Mouse (Mus musculus): ENCODE results near the gene 1700088E04Rik. TPM values are rescaled to one million over a fixed set of nuclear protein-coding genes. Genes with fewer than 3 reads are reported as not detected.

The 1700088E04Rik gene
- not detected in 2 replicates for polyA plus RNA-seq (2012; ENCODE audit: insufficient read depth, insufficient read length, low replicate concordance, missing spikeins)

- Histone ChIP-seq H3K27ac (ENCODE audit: insufficient read depth, low read depth, low read length) (no peak within 1 kb of the TSS), H3K4me1 (ENCODE audit: control insufficient read depth, insufficient read depth, low read length) (peaks cover 6% of the 10 kb centered on the region; the same call in 1 of the 2 replicates), H3K4me3 (ENCODE audit: insufficient read depth, low read depth, low read length) (peak within 1 kb of the TSS; percentile 69)
- WGBS: under 1% methylated on average over 57 of the region's 57 CpGs
- TF ChIP-seq CTCF (IDR thresholded peaks at IDR 0.05; ENCODE audit: insufficient read depth, low read depth, low read length): no peak
- peak; percentile 91 for TF ChIP-seq POLR2A (IDR thresholded peaks at IDR 0.05; ENCODE audit: insufficient read depth, low read depth, low read length)
Measured at GRCm38 (mm10) chr15:79140866-79141565, at the start of gene 1700088E04Rik, which contains the start of gene Polr2f. Gene 1700088E04Rik, minus strand, starts transcription at chr15:79141253. Gene Polr2f, plus strand, starts transcription at chr15:79141009.

DNA sequence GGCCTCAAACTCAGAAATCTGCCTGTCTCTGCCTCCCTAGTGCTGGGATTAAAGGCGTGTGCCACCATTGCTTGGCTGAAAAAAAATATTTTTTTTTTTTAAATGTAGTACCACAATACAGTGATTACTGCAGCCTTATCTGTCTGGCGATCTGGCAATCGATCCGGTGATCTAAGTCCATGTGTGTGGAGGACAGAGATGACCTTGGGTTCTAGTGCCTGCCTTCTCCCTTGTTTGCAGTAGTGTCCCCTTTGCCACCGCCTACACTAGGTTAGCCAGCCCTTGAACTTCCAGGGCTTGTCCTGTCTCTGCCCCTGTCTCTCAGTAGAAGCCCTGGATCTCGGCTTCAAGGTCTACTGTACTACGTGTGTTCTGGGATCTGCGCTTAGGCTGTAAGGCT, 46.8 kb upstream of the 1700088E04Rik start:
- WGBS: 93% methylated on average over 8 of the region's 8 CpGs
- TF ChIP-seq POLR2A (IDR thresholded peaks at IDR 0.05; ENCODE audit: insufficient read depth, low read depth, low read length): no peak
- TF ChIP-seq CTCF (IDR thresholded peaks at IDR 0.05; ENCODE audit: insufficient read depth, low read depth, low read length): no peak
- Histone ChIP-seq H3K4me3 (ENCODE audit: insufficient read depth, low read depth, low read length) (no peak overlapping the region), H3K4me1 (ENCODE audit: control insufficient read depth, insufficient read depth, low read length) (peaks cover 7% of the 10 kb centered on the region), H3K27ac (ENCODE audit: insufficient read depth, low read depth, low read length) (no peak overlapping the region)

DNA sequence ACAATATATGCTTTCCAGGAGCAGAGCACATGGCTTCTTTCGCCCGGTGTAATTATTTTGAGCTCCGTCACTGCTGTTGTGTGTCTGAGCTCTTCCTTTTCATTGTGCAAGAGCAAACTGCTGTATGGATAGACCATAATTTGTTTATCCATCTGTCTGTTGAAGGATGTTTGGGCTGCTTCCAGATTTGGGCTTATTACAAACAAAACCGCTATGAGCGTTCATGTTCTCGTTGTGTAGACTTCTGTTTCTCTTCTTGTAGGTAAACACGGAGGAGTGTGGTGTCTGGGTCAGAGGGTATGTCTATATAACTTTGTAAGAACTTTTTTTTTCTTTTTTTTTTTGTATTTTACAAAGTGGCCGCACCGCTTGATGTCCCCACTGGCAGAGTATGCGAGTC, 44.2 kb upstream of the 1700088E04Rik start:
- Histone ChIP-seq H3K27ac (ENCODE audit: insufficient read depth, low read depth, low read length) (no peak overlapping the region), H3K4me1 (ENCODE audit: control insufficient read depth, insufficient read depth, low read length) (no peaks in the 10 kb centered on the region), H3K4me3 (ENCODE audit: insufficient read depth, low read depth, low read length) (no peak overlapping the region)
- WGBS: 60% methylated on average over 10 of the region's 10 CpGs
- no peak for TF ChIP-seq CTCF (IDR thresholded peaks at IDR 0.05; ENCODE audit: insufficient read depth, low read depth, low read length)
- TF ChIP-seq POLR2A (IDR thresholded peaks at IDR 0.05; ENCODE audit: insufficient read depth, low read depth, low read length): no peak

DNA sequence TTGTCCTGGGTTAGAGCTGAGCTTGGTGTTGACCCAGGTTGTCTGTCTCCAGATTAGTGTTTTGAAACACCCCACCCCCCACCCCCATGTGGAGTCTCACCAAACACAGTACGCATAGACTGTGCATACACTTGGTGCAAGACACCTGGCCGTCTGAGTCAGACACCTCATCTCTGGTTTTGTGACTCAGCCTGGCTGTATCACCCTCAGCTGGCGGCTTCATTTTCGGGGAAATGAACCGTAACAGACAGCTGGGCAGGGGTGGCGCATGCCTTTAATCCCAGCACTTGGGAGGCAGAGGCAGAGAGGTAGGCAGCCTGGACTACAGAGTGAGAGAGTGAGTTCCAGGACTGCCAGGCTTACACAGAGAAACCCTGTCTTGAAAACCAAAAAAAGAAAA, 35.9 kb upstream of the 1700088E04Rik start:
- WGBS: 52% methylated on average over 6 of the region's 6 CpGs
- Histone ChIP-seq H3K4me3 (ENCODE audit: insufficient read depth, low read depth, low read length) (no peak overlapping the region), H3K4me1 (ENCODE audit: control insufficient read depth, insufficient read depth, low read length) (peaks cover 34% of the 10 kb centered on the region), H3K27ac (ENCODE audit: insufficient read depth, low read depth, low read length) (0 out of 2 replicates have a peak overlapping the region, but pooled peaks have one; percentile 24)
- TF ChIP-seq POLR2A (IDR thresholded peaks at IDR 0.05; ENCODE audit: insufficient read depth, low read depth, low read length): no peak
- no peak for TF ChIP-seq CTCF (IDR thresholded peaks at IDR 0.05; ENCODE audit: insufficient read depth, low read depth, low read length)

GRCm38 (mm10) chr15:79166712-79167111, 25.7 kb upstream of the 1700088E04Rik start:
- Histone ChIP-seq H3K4me1 (ENCODE audit: control insufficient read depth, insufficient read depth, low read length) (no peaks in the 10 kb centered on the region; the same call in 1 of the 2 replicates), H3K4me3 (ENCODE audit: insufficient read depth, low read depth, low read length) (peak overlapping the region; percentile 18; the same call in 1 of the 2 replicates), H3K27ac (ENCODE audit: insufficient read depth, low read depth, low read length) (no peak overlapping the region)
- 80% methylated on average over 8 of the region's 8 CpGs for WGBS
- no peak for TF ChIP-seq POLR2A (IDR thresholded peaks at IDR 0.05; ENCODE audit: insufficient read depth, low read depth, low read length)
- no peak for TF ChIP-seq CTCF (IDR thresholded peaks at IDR 0.05; ENCODE audit: insufficient read depth, low read depth, low read length)

- WGBS: 64% methylated on average over 5 of the region's 5 CpGs
- TF ChIP-seq CTCF (IDR thresholded peaks at IDR 0.05; ENCODE audit: insufficient read depth, low read depth, low read length) (no peak), POLR2A (IDR thresholded peaks at IDR 0.05; ENCODE audit: insufficient read depth, low read depth, low read length) (no peak)
- Histone ChIP-seq H3K4me3 (ENCODE audit: insufficient read depth, low read depth, low read length) (peak within 1 kb of the TSS; percentile 30), H3K27ac (ENCODE audit: insufficient read depth, low read depth, low read length) (0 out of 2 replicates have a peak within 1 kb of the TSS, but pooled peaks have one; percentile 27), H3K4me1 (ENCODE audit: control insufficient read depth, insufficient read depth, low read length) (no peaks in the 10 kb centered on the region; the same call in 1 of the 2 replicates)
Measured at GRCm38 (mm10) chr15:79165140-79165539, 24.1 kb upstream of the 1700088E04Rik start, which contains the start of gene Sox10. Gene Sox10, minus strand, starts transcription at chr15:79165240.

- no peak overlapping the region for H3K27ac ChIP-seq (ENCODE audit: insufficient read depth, low read depth, low read length)
- H3K4me3 ChIP-seq (ENCODE audit: insufficient read depth, low read depth, low read length): peak overlapping the region; percentile 30
- WGBS: 19% methylated on average over 15 of the region's 15 CpGs
- no peaks in the 10 kb centered on the region; the same call in 1 of the 2 replicates for H3K4me1 ChIP-seq (ENCODE audit: control insufficient read depth, insufficient read depth, low read length)
- TF ChIP-seq CTCF (IDR thresholded peaks at IDR 0.05; ENCODE audit: insufficient read depth, low read depth, low read length) (no peak), POLR2A (IDR thresholded peaks at IDR 0.05; ENCODE audit: insufficient read depth, low read depth, low read length) (no peak)
Measured at GRCm38 (mm10) chr15:79164251-79164650, 23.2 kb upstream of the 1700088E04Rik start.

GRCm38 (mm10) chr15:79162822-79163221, 21.8 kb upstream of the 1700088E04Rik start:
- no peak overlapping the region for H3K27ac ChIP-seq (ENCODE audit: insufficient read depth, low read depth, low read length)
- no peaks in the 10 kb centered on the region for H3K4me1 ChIP-seq (ENCODE audit: control insufficient read depth, insufficient read depth, low read length)
- peak; percentile 23; the same call in 1 of the 2 replicates for TF ChIP-seq CTCF (IDR thresholded peaks at IDR 0.05; ENCODE audit: insufficient read depth, low read depth, low read length)
- TF ChIP-seq POLR2A (IDR thresholded peaks at IDR 0.05; ENCODE audit: insufficient read depth, low read depth, low read length): no peak
- 46% methylated on average over 14 of the region's 14 CpGs for WGBS
- H3K4me3 ChIP-seq (ENCODE audit: insufficient read depth, low read depth, low read length): peak overlapping the region; percentile 15

GRCm38 (mm10) chr15:79162301-79162700, 21.2 kb upstream of the 1700088E04Rik start:
- TF ChIP-seq POLR2A (IDR thresholded peaks at IDR 0.05; ENCODE audit: insufficient read depth, low read depth, low read length) (no peak), CTCF (IDR thresholded peaks at IDR 0.05; ENCODE audit: insufficient read depth, low read depth, low read length) (no peak)
- H3K4me3 ChIP-seq (ENCODE audit: insufficient read depth, low read depth, low read length): peak overlapping the region; percentile 15; the same call in 1 of the 2 replicates
- no peaks in the 10 kb centered on the region for H3K4me1 ChIP-seq (ENCODE audit: control insufficient read depth, insufficient read depth, low read length)
- H3K27ac ChIP-seq (ENCODE audit: insufficient read depth, low read depth, low read length): no peak overlapping the region
- 62% methylated on average over 7 of the region's 7 CpGs for WGBS

All from olfactory bulb, adult 2 months (tissue).